ENCODE assay signal across 10 mouse cellular contexts in the genomic region with DNA sequence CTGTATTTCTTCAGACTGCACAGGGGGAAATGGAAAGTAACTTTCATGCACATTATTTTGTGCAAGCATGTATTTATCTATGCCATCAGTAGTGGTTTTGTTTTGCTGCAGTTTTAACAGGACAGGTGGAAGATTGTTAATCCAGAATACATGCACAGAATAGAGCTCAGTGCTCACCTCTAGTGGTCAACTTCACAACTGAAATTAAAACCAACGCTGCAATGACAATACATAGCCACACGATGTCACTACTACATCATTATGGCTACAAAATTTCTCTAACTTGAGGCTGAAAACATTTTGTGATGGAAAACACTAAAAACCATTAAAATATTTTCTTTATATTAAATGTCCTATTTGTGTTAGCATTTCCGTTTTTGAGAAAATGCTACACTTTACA. TPM values are rescaled to one million over a fixed set of nuclear protein-coding genes. Genes with fewer than 3 reads are reported as not detected.
DNase-seq lines count a peak whose midpoint lies in the region; ATAC-seq and TF ChIP-seq lines count a peak whose summit lies in the region.
"Had no signal": no experiment of that assay in that cellular context is flagged by ENCODE, and none has a peak within 500 bp of the region (broad histone marks: within the 10 kb centered on the region; RNA-seq: fewer than 3 reads in every experiment).

No protein-coding gene starts in this region.

- H3K9me3 ChIP-seq in limb, embryonic 11.5 days (ENCODE audit: control insufficient read depth, low read length): no peaks in the 10 kb centered on the region
- H3K9me3 ChIP-seq in limb, embryonic 10.5 days (replicated peaks): no peaks in the 10 kb centered on the region
- H3K9me3 ChIP-seq: heart, embryonic 13.5 days had no signal

- H3K4me3 ChIP-seq in limb, embryonic 11.5 days (ENCODE audit: low read depth, low read length): no peak overlapping the region
- no peak overlapping the region for H3K4me3 ChIP-seq in limb, embryonic 10.5 days
- no peak overlapping the region for H3K4me3 ChIP-seq in cerebellum, adult 2 months (replicated peaks; ENCODE audit: insufficient read depth, low read depth, low read length)
- H3K4me3 ChIP-seq: heart, embryonic 13.5 days; myocyte had no signal

- TF ChIP-seq POLR2A in cerebellum, adult 2 months (IDR thresholded peaks at IDR 0.05; ENCODE audit: borderline replicate concordance, insufficient read depth, low read length): no peak

- peak; percentile 23 for DNase-seq in limb, embryonic 11.5 days (ENCODE audit: low spot score)
- no peak for DNase-seq in limb, embryonic 10.5 days (ENCODE audit: low spot score)
- DNase-seq in MEL-GATA-1-ER (ENCODE audit: extremely low read depth, low read depth): peak; percentile 58
- DNase-seq in cerebellum, adult 2 months: peak; percentile 17 to 51
- peak; percentile 39 for DNase-seq in heart, postnatal 4 days
- DNase-seq in left cerebral cortex, postnatal 4 days: peak; percentile 4
- peak; percentile 35 for DNase-seq in retina, postnatal 7 days (ENCODE audit: low read depth, low spot score)

- H3K36me3 ChIP-seq in limb, embryonic 11.5 days (ENCODE audit: control insufficient read depth, insufficient read depth, low read length): no peaks in the 10 kb centered on the region
- H3K36me3 ChIP-seq in limb, embryonic 10.5 days: no peaks in the 10 kb centered on the region
- H3K36me3 ChIP-seq: heart, embryonic 13.5 days had no signal

- no peak for ATAC-seq in limb, embryonic 11.5 days (ENCODE audit: insufficient number of reproducible peaks, low FRiP score, low TSS enrichment, low read depth)
- ATAC-seq in erythroid progenitor cell, adult 5-6 weeks (replicated peaks; ENCODE audit: low FRiP score, poor library complexity, severe bottlenecking): no peak

- peak; percentile 50; the same call in 1 of the 2 replicates for TF ChIP-seq CTCF in cerebellum, adult 2 months (IDR thresholded peaks at IDR 0.05; ENCODE audit: borderline replicate concordance, insufficient read depth, low read depth, low read length)

- intact Hi-C loops in left cerebral cortex, postnatal 4 days (cut with DNase I): loop anchor here (1.0 kb wide), 1 partner anchor 114 kb away; no protein-coding TSS in a partner anchor

- no peak overlapping the region for H3K4me2 ChIP-seq in limb, embryonic 11.5 days (ENCODE audit: low read depth, severe bottlenecking)
- H3K4me2 ChIP-seq: heart, embryonic 13.5 days had no signal

- WGBS in limb, embryonic 11.5 days: 12% methylated on average over 3 of the region's 3 CpGs
- WGBS in limb, embryonic 10.5 days: 8% methylated on average over 3 of the region's 3 CpGs
- 1% methylated on average over 3 of the region's 3 CpGs for WGBS in cerebellum, adult 2 months

- no peaks in the 10 kb centered on the region for H3K4me1 ChIP-seq in limb, embryonic 11.5 days (ENCODE audit: control insufficient read depth, insufficient read depth, low read length)
- H3K4me1 ChIP-seq in limb, embryonic 10.5 days: no peaks in the 10 kb centered on the region
- H3K4me1 ChIP-seq in cerebellum, adult 2 months (ENCODE audit: control insufficient read depth, insufficient read depth, low read length): no peaks in the 10 kb centered on the region
- H3K4me1 ChIP-seq: heart, embryonic 13.5 days had no signal

- H3K27ac ChIP-seq in limb, embryonic 11.5 days (replicated peaks; ENCODE audit: low read depth, low read length): no peak overlapping the region
- H3K27ac ChIP-seq in limb, embryonic 10.5 days: no peak overlapping the region
- no peak overlapping the region for H3K27ac ChIP-seq in cerebellum, adult 2 months (ENCODE audit: insufficient read depth, low read length)
- H3K27ac ChIP-seq: heart, embryonic 13.5 days had no signal

- H3K9ac ChIP-seq in limb, embryonic 11.5 days (ENCODE audit: low read length): no peak overlapping the region
- H3K9ac ChIP-seq: heart, embryonic 13.5 days had no signal

- 0 out of 2 replicates have a peak, but pooled peaks cover 3% of the 10 kb centered on the region for H3K27me3 ChIP-seq in limb, embryonic 11.5 days (ENCODE audit: control insufficient read depth, insufficient read depth, low read length)
- H3K27me3 ChIP-seq in limb, embryonic 10.5 days (ENCODE audit: low read depth, poor library complexity, severe bottlenecking): peaks cover 42% of the 10 kb centered on the region
- H3K27me3 ChIP-seq in cerebellum, adult 2 months (ENCODE audit: control insufficient read depth, insufficient read depth, low read length): no peaks in the 10 kb centered on the region

RNA-seq across cellular contexts. Expression of a gene that starts 3.6 kb away (rescaled TPM):
- not detected in 2 replicates for polyA plus RNA-seq in limb, embryonic 11.5 days (2014; fragmentation: Nextera tagmentation; extraction: Ambion mirVana)
- not detected in 2 replicates for polyA plus RNA-seq in limb, embryonic 10.5 days (2016; fragmentation: Nextera tagmentation; extraction: Ambion mirVana)
- polyA plus RNA-seq in cerebellum, adult 2 months (2012; rRNA removed): 0.03 and 0.06 TPM in 2 replicates
- not detected for total RNA-seq in heart, postnatal 4 days (2021)
- under 1 TPM; 0.46 to 0.66 TPM for total RNA-seq in left cerebral cortex, postnatal 4 days (2021)
- total RNA-seq in erythroid progenitor cell, adult 5-6 weeks (2015; ENCODE audit: low replicate concordance): not detected in 2 replicates
- not detected in 2 replicates for total RNA-seq in erythroid progenitor cell, adult 5-6 weeks (2017; ENCODE audit: low replicate concordance)
- polyA plus RNA-seq: heart, embryonic 13.5 days; myocyte had no signal

RNA-seq across cellular contexts. Expression of a gene that starts 26.3 kb away (rescaled TPM):
- polyA plus RNA-seq in limb, embryonic 11.5 days (2014; fragmentation: Nextera tagmentation; extraction: Ambion mirVana): 9.9 and 12.0 TPM in 2 replicates
- polyA plus RNA-seq in limb, embryonic 10.5 days (2016; fragmentation: Nextera tagmentation; extraction: Ambion mirVana): 8.9 and 9.0 TPM in 2 replicates
- polyA plus RNA-seq in cerebellum, adult 2 months (2012; rRNA removed): 36.9 and 38.6 TPM in 2 replicates
- total RNA-seq in heart, postnatal 4 days (2021): 1 to 10 TPM; 6.1 to 6.3 TPM
- total RNA-seq in left cerebral cortex, postnatal 4 days (2021): 10 to 100 TPM; 11.4 to 12.4 TPM
- 8.6 and 13.0 TPM in 2 replicates for total RNA-seq in erythroid progenitor cell, adult 5-6 weeks (2015; ENCODE audit: low replicate concordance)
- 5.6 and 7.9 TPM in 2 replicates for total RNA-seq in erythroid progenitor cell, adult 5-6 weeks (2017; ENCODE audit: low replicate concordance)
